Mouse (Mus musculus) hindbrain, embryonic 11.5 days (tissue): ENCODE measurements at regions not wholly inside any gene's neighbourhood (a gene's known extent, or its start where the extent isn't known, plus 50 kb on each side); places are given as distances from the start of the nearest gene placed in this dataset.
"Not testable (repeated sequence)": the region's sequence is repeated elsewhere in the genome, so short reads cannot be mapped to it uniquely, and the experiment has no call there.

Experiments
- ATAC-seq: fragments of 200-750 bp; cut with Nextera tagmentation; 2 replicates; pipeline ENCODE4 v1.8.0; 2017; ENCODE audit warnings: mild to moderate bottlenecking, moderate TSS enrichment, moderate library complexity; ENCODE audit not compliant: low FRiP score
- DNase-seq: peaks from one replicate; pipeline ENCODE4 v3.0.0-alpha.2; 2015; ENCODE audit warnings: low spot score
- H3K27ac ChIP-seq: fragments of 300-500 bp; sonication (generic); 2 replicates; pipeline ENCODE4 v1.5.1; 2014; ENCODE audit warnings: mild to moderate bottlenecking, low read depth, low read length
- H3K27me3 ChIP-seq: fragments of 300-500 bp; sonication (generic); 2 replicates; pipeline ENCODE4 v1.6.1; 2014; ENCODE audit warnings: mild to moderate bottlenecking, low read length, moderate library complexity, mixed read lengths; ENCODE audit not compliant: control insufficient read depth, insufficient read depth
- H3K36me3 ChIP-seq: fragments of 300-500 bp; sonication (generic); 2 replicates; pipeline ENCODE4 v1.6.1; 2014; ENCODE audit warnings: mild to moderate bottlenecking, low read length, moderate library complexity, mixed read lengths; ENCODE audit not compliant: control insufficient read depth, insufficient read depth
- H3K4me1 ChIP-seq: fragments of 300-500 bp; sonication (generic); replicated peaks from 2 replicates; pipeline ENCODE4 v1.6.1; 2014; ENCODE audit warnings: low read length, mixed read lengths; ENCODE audit not compliant: control insufficient read depth, insufficient read depth
- H3K4me2 ChIP-seq: fragments of 300-500 bp; sonication (generic); replicated peaks from 2 replicates; pipeline ENCODE4 v1.6.1; 2014; ENCODE audit warnings: mild to moderate bottlenecking, low read depth, low read length
- H3K4me3 ChIP-seq: fragments of 300-500 bp; sonication (generic); 2 replicates; pipeline ENCODE4 v1.5.1; 2014; ENCODE audit warnings: low read depth, low read length
- H3K9ac ChIP-seq: fragments of 300-500 bp; sonication (generic); 2 replicates; pipeline ENCODE4 v1.6.1; 2014; ENCODE audit warnings: low read depth, low read length
- H3K9me3 ChIP-seq: fragments of 300-500 bp; sonication (generic); 2 replicates; pipeline ENCODE4 v1.6.1; 2016; ENCODE audit warnings: low read length; ENCODE audit not compliant: control insufficient read depth
- WGBS: fragments of 180-500 bp; shearing (Covaris S2); extraction: QIAGEN DNeasy Blood & Tissue Kit; methylation state at CpG from one replicate; pipeline ENCODE4 v1.1.7; 2014; 5-methylcytosine and 5-hydroxymethylcytosine counted together

- WGBS = 82% methylated on average over 6 of the region's 6 CpGs
- not testable (repeated sequence) for H3K4me2 ChIP-seq, H3K4me3 ChIP-seq
These were observed 179.8 kb upstream of the Olfr1324 start for GRCm38 (mm10) chrX:50608141-50608540.

DNA sequence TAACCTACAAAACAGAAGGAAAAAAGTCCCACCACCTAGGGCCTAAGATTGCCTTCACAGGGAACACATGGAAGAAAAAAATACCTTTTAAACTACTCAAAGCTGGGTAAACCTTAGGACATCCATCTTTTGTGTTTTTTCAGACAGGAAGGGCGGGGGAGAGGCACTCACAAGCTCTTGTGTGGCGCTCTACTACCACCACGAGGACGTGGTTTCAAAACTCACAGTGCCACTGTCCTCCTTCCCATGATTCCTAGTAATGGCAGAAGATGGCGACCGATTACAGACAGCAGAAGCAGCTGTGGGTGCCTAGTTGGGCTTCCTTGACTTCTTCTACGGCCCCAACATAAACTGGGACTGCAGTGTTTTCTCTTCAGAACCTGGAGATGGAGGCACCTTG, 179.3 kb upstream of the Olfr1324 start:
- Histone ChIP-seq H3K9ac (no peak overlapping the region), H3K4me3 (no peak overlapping the region), H3K9me3 (no peaks in the 10 kb centered on the region), H3K27me3 (no peaks in the 10 kb centered on the region), H3K4me2 (no peak overlapping the region), H3K27ac (no peak overlapping the region), H3K4me1 (no peaks in the 10 kb centered on the region), H3K36me3 (no peaks in the 10 kb centered on the region)
- 77% methylated on average over 7 of the region's 7 CpGs for WGBS
- DNase-seq (peak; percentile 42), ATAC-seq (no peak)

More at GRCm38 (mm10) chrX:50608141-50608540, 179.8 kb upstream of the Olfr1324 start:
- not testable (repeated sequence) for H3K4me1 ChIP-seq, H3K9ac ChIP-seq, H3K27me3 ChIP-seq, H3K36me3 ChIP-seq, H3K27ac ChIP-seq, DNase-seq, ATAC-seq, H3K9me3 ChIP-seq

- not testable (repeated sequence) for H3K36me3 ChIP-seq, H3K9me3 ChIP-seq, H3K27ac ChIP-seq, H3K4me3 ChIP-seq, H3K4me2 ChIP-seq, H3K9ac ChIP-seq, ATAC-seq, H3K27me3 ChIP-seq, H3K4me1 ChIP-seq
- 67% methylated on average over 2 of the region's 2 CpGs for WGBS
- peak; percentile 67 for DNase-seq
These were observed 177.2 kb upstream of the Olfr1324 start for GRCm38 (mm10) chrX:50605517-50605916.

- DNase-seq = not testable (repeated sequence)
These were observed 176.7 kb upstream of the Olfr1324 start for GRCm38 (mm10) chrX:50604995-50605394.

DNA sequence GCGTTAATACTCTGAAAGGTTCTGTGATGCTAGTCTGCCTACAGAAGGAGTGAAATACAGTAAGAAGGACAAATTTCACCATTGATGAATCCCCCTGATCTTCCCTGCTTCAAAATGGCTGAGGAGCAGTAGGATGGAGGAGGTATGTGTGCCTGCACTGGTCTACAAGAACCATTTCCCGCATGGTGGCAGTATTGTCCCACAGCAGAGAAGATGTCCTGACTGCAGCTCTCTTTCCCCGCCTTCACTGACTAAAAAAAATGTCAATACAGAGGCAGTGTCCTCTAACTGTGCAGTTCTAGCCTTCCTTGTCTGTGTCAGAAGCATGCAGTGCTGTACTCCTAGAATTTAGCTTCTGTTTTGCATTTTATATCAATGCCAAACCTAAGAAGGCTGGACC, 174.6 kb upstream of the Olfr1324 start:
- H3K36me3 ChIP-seq, H3K4me1 ChIP-seq, H3K27me3 ChIP-seq, H3K4me2 ChIP-seq, H3K9me3 ChIP-seq, H3K27ac ChIP-seq, H3K4me3 ChIP-seq, H3K9ac ChIP-seq: not testable (repeated sequence)
- peak; percentile 74 for DNase-seq
- ATAC-seq = peak; percentile 43
- WGBS = 57% methylated on average over 3 of the region's 3 CpGs

More at GRCm38 (mm10) chrX:50604995-50605394, 176.7 kb upstream of the Olfr1324 start:
- not testable (repeated sequence) for H3K27me3 ChIP-seq, H3K36me3 ChIP-seq, H3K9me3 ChIP-seq, H3K4me2 ChIP-seq, ATAC-seq, H3K27ac ChIP-seq, H3K4me1 ChIP-seq, H3K4me3 ChIP-seq, H3K9ac ChIP-seq
- 61% methylated on average over 4 of the region's 4 CpGs for WGBS

GRCm38 (mm10) chrX:50602461-50602875, 174.2 kb upstream of the Olfr1324 start:
- H3K27me3 ChIP-seq, DNase-seq, H3K4me3 ChIP-seq, ATAC-seq, H3K27ac ChIP-seq, H3K4me1 ChIP-seq, H3K36me3 ChIP-seq, H3K4me2 ChIP-seq, H3K9ac ChIP-seq, H3K9me3 ChIP-seq: not testable (repeated sequence)
- WGBS = 76% methylated on average over 9 of the region's 9 CpGs

DNA sequence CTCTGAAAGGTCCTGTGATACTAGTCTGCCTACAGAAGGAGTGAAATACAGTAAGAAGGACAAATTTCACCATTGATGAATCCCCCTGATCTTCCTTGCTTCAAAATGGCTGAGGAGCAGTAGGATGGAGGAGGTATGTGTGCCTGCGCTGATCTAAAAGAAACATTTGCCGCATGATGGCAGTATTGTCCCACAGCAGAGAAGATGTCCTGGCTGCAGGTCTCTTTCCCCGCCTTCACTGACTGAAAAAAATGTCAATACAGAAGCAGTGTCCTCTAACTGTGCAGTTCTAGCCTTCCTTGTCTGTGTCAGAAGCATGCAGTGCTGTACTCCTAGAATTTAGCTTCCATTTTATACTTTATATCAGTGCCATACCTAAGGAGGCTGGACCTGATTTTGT, 172.0 kb upstream of the Olfr1324 start:
- peak; percentile 79 for DNase-seq
- not testable (repeated sequence) for H3K4me1 ChIP-seq, H3K27ac ChIP-seq, ATAC-seq, H3K9ac ChIP-seq, H3K36me3 ChIP-seq, H3K9me3 ChIP-seq, H3K27me3 ChIP-seq
- Histone ChIP-seq H3K4me3 (peak overlapping the region; percentile 8; the same call in 1 of the 2 replicates), H3K4me2 (0 out of 2 replicates have a peak overlapping the region, but pooled peaks have one; percentile 25)
- 72% methylated on average over 3 of the region's 3 CpGs for WGBS

GRCm38 (mm10) chrX:50599780-50600179, 171.5 kb upstream of the Olfr1324 start:
- Histone ChIP-seq H3K27me3 (no peaks in the 10 kb centered on the region), H3K4me1 (no peaks in the 10 kb centered on the region), H3K4me2 (peak overlapping the region; percentile 25; the same call in 1 of the 2 replicates), H3K9me3 (no peaks in the 10 kb centered on the region), H3K4me3 (peak overlapping the region; percentile 8; the same call in 1 of the 2 replicates), H3K36me3 (no peaks in the 10 kb centered on the region), H3K27ac (no peak overlapping the region), H3K9ac (no peak overlapping the region)
- WGBS = 70% methylated on average over 4 of the region's 4 CpGs
- ATAC-seq = no peak
- peak; percentile 38 for DNase-seq

GRCm38 (mm10) chrX:50597626-50598025, 169.3 kb upstream of the Olfr1324 start:
- H3K9me3 ChIP-seq, H3K9ac ChIP-seq, ATAC-seq, H3K4me3 ChIP-seq, H3K36me3 ChIP-seq, DNase-seq, H3K4me1 ChIP-seq, H3K27me3 ChIP-seq, H3K4me2 ChIP-seq, H3K27ac ChIP-seq: not testable (repeated sequence)
- WGBS = 79% methylated on average over 3 of the region's 3 CpGs
